Mouse (Mus musculus) cerebellum, adult 9-10 months (tissue): ENCODE measurements around the gene Suco.

ENCODE experiments used
- DNase-seq: peaks from one replicate; pipeline ENCODE4 v3.0.0; 2022

Gene Suco

GRCm38 (mm10) chr1:161782725-161783124, 93.8 kb downstream of the Suco start:
- no peak for DNase-seq

- no peak for DNase-seq
Observed at GRCm38 (mm10) chr1:161781594-161781993, 94.9 kb downstream of the Suco start.

GRCm38 (mm10) chr1:161779057-161779456, 97.4 kb downstream of the Suco start:
- no peak for DNase-seq

- no peak for DNase-seq
Observed at GRCm38 (mm10) chr1:161775151-161775550, 101.3 kb downstream of the Suco start.

DNA sequence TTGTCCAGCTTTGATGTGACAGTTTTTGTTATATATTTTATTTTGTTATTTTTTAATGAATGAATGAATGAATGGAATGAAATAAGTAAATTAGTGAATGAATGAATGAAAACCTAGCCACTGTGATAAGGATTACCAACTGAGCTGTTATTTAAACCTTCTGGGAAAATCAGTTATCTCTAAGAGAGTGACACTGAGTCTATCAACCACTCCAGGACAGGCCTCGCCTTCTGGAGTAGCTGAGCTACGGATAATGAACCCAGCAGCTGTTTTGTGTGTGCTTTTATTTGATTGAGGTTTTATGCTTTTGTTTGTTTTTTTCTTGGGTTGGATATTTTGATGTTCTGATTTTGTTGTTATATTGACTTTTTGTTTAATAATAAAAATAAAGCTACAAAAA, 105.2 kb downstream of the Suco start:
- no peak for DNase-seq

GRCm38 (mm10) chr1:161769329-161769728, 107.2 kb downstream of the Suco start:
- no peak for DNase-seq

DNA sequence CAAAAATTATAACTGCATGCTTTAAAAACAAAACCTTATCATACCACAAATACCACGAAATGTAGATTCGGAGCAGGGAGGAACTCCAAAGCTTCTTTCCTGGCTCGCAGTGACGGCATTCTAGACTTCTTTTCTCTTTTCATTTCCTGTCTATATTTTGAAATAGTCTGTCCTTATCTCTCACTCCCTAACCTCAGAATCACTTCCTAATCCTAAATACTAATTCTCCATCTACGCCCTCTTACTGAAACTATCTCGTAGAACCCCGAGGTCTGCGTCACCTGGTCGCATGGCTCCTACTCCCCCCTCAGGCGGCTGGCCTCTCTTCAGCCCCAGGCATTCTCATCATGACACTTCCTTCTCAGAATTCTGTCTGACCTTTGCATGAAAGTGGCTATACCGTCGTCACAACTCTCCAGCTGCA, 109.4 kb downstream of the Suco start:
- DNase-seq: no peak

DNA sequence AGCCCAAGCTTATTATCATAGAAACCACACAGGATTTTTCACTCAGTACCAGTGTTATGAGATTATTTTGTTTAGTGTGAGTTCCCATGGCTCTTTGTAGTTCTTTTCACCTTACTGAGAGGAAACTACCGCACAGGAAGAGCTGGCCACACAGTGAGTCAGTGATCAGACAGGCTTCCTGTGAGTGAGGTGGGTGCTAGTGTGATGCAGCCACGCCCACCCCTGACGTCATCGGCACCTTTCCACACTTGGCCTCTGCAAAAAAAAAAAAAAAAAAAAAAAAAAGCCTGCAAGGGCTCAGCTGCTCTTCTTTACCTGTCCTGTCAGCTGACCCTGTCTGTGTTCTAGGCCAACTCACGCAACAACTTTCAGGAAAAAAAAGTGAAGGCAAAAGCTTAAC, 109.8 kb downstream of the Suco start:
- DNase-seq: no peak
